Mouse (Mus musculus) thymus, postnatal 4 days (tissue): ENCODE measurements at regions not wholly inside any gene's neighbourhood (a gene's known extent, or its start where the extent isn't known, plus 50 kb on each side); places are given as distances from the start of the nearest gene placed in this dataset.

Source experiments
- DNase-seq: peaks from one replicate; pipeline ENCODE4 v3.0.0; 2021

DNA sequence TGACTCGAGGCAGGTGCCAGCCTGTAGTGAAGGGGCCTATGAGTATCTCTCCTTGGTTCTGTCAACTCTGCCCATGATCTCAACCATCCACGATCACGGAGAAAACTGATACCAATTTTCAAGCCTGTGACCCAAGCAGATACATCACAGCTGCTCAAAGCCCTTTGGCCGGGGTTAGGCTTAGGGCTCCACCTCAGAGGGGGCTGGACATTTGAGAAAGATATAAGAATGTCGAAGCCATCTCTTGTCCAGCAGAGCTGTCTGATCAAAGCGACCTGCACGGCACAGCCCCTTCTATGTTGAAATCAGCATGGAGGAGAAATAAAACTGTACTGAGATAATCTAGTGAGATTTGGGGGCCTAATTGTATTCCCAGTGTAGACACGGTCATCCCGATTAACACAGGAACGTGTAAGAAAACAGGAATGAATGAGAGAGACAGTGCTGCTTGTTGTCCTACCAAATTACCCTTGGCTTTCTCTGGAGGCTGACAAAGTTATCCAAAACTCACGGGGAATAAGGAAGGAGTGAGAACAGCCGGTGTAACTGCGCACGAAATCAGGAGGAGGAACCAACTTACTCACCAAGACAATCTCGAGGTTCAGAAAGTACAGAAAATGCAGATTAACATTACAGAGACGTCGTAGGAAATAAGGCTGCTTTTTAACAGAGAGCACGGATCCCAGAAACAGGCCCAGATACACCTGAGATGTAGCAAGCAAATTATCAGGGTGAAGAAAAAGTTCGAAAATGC, 212.7 kb upstream of the Amigo2 start:
- DNase-seq, result no peak

DNA sequence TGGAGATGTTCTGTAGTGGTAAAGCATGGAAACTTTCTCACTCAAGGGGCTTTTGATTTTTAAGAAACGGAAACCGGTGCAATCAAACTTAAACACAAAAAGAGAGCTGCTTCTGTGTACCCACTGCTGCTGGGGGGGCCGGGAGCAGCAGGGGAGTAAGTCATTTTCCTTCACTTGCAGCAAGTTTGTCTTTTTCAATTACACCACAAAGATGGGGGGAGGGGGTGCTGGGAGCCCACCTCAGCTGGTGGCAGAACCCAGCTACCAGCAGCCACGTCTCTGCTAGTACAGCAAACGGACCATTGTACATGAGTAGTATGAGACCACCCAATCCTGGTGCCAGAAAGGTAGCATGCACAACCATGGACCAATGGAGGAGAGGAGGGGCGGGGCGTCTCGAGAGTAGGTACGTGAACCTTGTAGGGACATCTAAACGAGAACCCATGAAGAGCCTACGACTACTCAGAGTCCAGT, 211.7 kb upstream of the Amigo2 start:
- DNase-seq, result peak; percentile 79

DNA sequence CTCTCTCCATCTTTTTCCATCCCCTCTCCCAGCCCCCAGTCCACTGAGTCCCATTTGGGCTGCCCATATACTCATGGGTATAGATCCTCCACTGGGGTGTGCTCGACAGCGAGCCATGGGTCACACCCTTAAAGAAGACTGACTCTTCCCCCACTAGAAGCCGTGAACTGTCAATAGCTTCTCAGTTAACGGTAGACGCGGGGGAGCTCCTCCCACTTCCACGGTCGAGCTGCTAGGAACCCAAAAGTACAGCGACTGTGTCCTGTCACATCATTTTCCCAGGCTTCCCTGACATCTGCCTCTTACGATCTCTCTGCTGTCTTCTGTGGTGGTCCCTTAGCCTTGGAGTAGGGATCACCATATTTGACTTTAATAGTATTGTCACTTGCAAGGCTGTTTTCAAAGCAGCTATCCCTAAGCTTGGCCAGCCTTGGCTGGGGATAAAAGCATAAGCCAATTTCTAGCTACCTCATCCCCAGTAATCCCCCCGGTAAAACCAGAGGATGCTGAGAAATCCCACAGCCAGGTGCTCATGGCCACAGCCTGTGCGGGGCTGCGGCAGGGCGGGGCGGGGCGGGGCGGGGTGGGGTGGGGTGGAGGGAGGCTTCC, 211.2 kb upstream of the Amigo2 start:
- DNase-seq, result peak; percentile 50

DNA sequence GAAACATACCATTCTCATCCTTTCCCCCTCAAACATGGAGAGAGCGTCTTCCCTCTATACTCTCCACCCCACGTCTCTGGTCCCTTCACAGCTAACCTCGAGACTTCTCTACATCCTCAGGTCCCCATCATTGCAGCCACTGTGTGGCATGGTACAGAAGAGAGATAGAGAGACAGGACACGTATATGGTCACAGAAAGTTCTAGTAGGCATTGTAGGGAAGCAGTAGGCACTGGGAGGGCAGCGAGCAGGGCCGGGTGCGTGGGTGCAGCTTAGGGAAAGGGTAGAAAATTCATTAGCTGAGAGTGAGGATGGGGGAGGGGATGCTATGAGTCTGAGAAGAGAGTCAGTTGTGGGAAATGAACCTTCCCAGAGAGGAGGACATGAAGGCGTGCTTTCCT, 210.4 kb upstream of the Amigo2 start:
- peak; percentile 21 for DNase-seq

DNA sequence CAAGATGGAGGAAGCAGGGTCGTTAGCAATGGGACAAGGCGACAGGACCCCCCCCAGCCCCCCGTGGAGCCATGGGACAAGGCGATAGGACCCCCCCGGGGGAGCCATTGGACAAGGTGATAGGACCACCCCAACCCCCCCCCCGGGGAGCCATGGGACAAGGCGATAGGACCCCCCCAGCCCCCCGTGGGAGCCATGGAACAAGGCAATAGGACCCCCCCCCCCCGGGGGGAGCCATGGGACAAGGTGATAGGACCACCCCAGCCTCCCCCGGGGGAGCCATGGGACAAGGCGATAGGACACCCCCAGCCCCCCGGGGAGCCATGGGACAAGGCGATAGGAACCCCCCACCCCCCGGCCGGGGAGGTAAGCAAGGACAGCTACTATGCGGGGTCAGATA, 209.9 kb upstream of the Amigo2 start:
- no peak for DNase-seq

DNA sequence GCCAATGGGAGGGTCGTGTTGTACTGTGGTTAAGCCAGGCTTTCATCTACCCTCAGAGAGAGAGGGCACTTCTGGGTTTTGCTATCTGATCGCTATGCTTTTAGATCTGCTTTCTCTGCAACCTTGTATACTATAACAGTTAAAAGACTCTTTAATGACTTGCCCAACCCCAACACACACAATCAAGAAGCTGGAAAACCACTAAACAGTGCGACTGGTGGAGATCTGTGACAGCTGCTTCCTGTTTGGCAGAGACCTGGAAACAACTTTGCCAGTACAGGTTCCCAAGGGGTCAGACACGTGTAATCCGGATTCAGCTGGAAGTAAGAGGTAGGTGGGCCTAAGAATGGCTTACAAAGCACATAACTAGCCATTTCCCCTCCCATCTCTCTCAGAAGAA, 208.6 kb upstream of the Amigo2 start:
- DNase-seq, result no peak

DNA sequence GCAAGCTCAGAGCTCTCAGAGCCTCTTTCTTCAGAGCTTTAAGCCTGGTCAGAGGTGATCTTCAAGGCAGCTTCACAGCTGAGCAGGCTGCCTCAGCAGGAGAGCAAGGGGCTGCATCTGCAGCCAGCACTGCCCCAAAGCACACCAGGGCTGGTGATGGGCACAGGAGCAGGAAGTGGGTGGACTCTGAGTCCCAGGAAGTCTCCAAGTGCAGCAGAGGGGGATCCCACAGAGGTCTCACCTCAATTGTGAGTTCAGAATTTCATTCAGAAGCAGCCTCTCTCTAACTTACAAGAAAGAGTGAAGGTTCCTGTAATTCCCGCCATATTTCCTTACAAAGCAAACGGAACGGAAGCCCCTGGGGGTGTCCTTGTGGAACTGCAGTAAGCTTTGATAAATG, 202.6 kb upstream of the Amigo2 start:
- DNase-seq, result no peak

DNA sequence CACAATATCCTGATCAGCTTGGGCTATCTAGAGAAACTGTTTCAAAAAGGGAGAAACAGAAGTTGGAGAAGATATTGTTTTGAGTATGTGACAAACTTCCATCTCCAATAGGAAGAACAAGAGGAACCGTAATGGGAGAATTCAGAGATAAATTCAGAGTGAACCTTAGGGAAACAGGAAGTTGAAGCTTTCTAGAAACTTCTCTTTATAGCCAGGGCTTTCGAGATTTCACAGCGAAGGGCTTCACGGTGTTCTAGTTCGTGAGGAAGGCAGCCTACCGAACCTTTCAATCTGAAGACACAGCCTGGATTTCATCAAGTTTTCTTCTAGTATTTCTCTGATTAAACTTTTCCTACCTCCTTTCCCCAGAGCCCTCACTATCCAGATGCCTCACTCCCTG, 201.9 kb upstream of the Amigo2 start:
- DNase-seq, result no peak

DNA sequence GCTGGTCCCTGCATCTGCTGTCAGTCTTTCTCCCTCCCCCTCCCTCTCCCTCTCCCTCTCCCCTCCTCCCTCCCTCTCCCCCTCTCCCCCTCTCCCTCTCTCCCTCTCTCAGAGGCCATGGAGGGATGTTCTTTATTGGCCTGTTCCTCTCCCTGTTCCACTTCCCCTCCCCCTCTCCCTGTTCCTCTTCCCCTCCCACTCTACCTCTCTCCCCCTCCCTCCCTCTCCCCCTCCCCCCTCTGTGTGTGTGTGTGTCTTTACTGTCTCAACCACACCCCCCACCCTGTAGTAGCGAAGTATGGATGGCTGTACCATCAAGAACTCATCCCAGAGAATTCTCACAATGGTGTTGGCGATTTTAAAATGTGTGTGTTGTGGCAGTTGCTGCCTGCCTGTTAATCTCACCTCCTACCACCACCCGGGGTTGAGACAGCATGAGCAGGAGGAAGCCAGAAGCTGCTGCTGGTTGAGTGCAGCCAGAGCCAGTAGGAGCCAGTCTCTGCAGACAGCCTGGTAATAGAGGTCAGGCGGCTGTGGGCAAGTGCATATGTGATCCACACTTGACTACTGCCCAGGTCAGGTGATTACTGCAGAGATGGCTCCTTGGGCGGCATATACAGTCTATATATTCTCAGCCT, 201.3 kb upstream of the Amigo2 start:
- no peak for DNase-seq

DNA sequence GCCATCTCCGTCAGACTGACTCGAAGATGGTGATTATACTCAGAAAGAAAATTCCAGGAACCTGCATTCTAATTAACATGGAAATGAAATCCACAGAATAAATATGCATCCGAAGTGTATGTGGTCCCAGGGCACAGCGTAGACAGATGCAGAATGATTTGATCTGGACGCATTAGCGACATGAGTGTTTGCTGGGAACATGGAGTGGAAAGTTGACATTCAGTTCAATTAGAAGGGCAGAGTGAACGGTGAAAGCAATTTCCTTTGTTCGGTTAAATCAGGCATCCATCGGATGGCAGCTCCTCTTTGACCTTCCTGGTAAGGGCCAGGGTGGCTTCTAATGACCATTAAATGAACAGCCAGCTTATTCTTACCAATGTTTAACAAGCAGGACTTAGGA, 199.1 kb upstream of the Amigo2 start:
- DNase-seq, result no peak

DNA sequence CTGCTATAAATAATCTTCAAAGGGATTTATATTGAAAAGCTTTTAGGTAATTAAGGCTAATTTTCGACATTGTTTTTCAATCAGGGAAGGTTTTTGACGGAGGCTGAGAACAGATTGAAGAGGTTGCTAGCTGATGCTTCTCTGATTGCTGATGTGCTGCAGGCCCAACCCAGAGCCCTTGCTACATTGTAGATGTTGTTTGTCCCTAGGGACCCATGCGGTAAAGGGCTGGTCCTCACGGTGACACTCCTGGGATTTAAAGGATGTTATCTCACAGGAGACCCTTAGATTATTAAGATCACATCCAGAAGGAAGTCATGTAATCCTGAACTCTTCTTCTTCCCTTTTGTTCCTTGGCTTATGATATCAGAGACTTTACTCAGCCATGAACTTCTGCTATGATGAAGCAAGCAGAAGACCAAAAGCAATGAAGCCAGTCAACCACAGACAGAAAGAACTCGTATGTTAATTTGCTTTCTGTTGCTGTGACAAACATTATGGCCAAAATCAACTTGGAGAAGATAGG, 191.2 kb upstream of the Amigo2 start:
- DNase-seq, result no peak
